Mouse (Mus musculus): ENCODE results near the gene Stac.

Stac gene

DNA sequence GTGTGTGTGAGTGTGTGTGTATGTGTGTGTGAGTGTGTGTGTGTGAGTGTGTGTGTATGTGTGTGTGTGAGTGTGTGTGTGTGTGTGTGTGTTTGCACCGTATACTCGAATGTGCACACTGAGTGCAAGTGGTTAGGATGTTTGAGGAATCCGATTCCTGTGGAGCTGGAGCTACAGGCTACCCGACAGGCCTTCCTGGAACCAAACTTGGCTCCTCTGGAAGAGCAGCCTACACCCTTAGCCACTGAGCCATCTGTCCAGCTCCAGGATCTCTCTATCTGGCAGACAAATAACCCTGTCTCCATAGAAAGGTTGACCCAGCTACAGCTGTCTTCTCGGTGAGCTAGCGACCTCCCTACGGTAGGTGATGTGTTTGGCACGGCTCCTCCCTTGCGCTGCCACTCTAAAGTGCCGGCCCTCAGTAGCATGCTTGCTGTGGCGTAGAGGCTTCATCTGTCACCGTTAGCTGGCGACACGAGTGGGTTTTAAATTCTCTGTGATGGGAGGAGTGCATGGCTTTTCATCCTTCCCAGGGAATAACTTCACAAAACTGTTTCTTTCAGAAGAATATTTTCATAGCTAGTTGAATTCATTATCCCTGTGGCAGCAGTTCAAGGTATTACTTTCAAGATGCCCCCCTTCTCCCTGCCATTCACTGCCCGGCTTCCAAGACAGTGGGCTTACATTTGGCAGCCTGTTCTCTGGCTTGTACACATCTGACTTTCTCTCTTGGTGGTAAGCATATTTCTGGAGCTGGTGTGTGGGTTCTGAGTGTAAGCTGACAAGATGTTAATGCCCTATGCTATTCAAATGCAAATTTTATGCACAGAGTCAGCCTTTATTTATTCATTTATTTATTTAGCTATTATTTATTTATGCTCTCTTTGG lies 175.3 kb downstream of the Stac start:
- no peak for DNase-seq (ENCODE audit: low spot score)

Data from layer of hippocampus, adult 11-12 months (tissue).